Mouse (Mus musculus) testis, adult 2 months (tissue): Measurements from ENCODE around the gene Agpat2.

Experiments used
- CTCF ChIP-seq: fragments of 200-500 bp; IDR thresholded peaks from 2 replicates; pipeline ENCODE4 v1.5.1; 2012; ENCODE audit warnings: low read depth, mild to moderate bottlenecking, inconsistent platforms, low read length, moderate library complexity; ENCODE audit not compliant: control insufficient read depth, insufficient read depth, insufficient replicate concordance
- POLR2A ChIP-seq: fragments of 200-500 bp; IDR thresholded peaks from 2 replicates; pipeline ENCODE4 v1.6.1; 2012; ENCODE audit warnings: low read depth, mild to moderate bottlenecking, inconsistent platforms, low read length, moderate library complexity; ENCODE audit not compliant: control insufficient read depth

- TF ChIP-seq CTCF (no peak), POLR2A (no peak)
Measured at GRCm38 (mm10) chr2:26550205-26550604, 54.0 kb downstream of the Agpat2 start.
